Mouse (Mus musculus): ENCODE results near the gene 1700001K19Rik. TPM values are rescaled to one million over a fixed set of nuclear protein-coding genes. Genes with fewer than 3 reads are reported as not detected.

Gene 1700001K19Rik
- total and polyA plus RNA-seq, 3 experiments: not detected

DNA sequence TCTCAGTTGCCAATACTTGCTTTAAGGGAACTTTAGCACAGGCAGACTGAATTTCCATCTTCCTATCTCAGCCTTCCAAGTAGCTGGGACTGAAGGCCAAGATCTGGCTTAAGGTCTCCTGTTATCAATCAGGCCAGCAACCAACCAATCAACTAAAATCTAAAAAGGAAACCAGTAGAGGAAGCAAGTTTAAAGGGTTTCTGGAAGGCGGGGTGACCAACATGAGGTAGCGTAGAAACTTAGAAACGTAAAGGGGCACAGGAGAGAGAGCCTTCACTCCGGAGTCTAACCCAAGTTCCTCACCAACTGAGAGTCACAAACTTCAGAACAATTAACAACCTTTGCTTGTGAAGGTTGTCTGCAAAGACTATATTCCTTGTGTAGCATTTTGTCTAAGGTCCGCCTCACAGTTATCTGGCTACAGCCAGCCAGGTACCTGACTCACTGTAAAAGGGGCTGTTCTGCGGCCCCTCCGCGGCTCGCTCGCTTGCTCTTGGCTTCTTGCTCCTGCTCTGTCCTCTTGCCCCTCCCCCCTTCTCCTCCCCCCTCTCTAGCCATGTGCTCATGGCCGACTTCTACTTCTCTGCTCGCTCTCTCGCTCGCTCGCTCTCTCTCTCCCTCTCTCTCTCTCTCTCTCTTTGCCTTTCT lies 16.2 kb upstream of the 1700001K19Rik start:
- DNase-seq (ENCODE audit: extremely low read depth): peak; percentile 74
- no peaks in the 10 kb centered on the region for H3K27me3 ChIP-seq (replicated peaks)
- H3K27ac ChIP-seq (ENCODE audit: insufficient read depth, low read depth): peak overlapping the region; percentile 88
- peak overlapping the region; percentile 63 for H3K4me2 ChIP-seq (ENCODE audit: insufficient read depth, low read depth, poor library complexity, severe bottlenecking)
- peak overlapping the region; percentile 39 to 47 (median 43) for H3K4me3 ChIP-seq (replicated peaks in 1 of 3; ENCODE audit: low read depth in 2 of 3, low read length in 2 of 3, poor library complexity in 1 of 3)
- in situ Hi-C loops (cut with MboI; ENCODE audit: low pct_ligation_motif_present, low pct_unique_long_range_greater_than_20kb, low sequenced_read_pairs) (no loop called here), dilution Hi-C loops (cut with MboI; ENCODE audit: extremely low pct_ligation_motif_present, extremely low pct_unique_long_range_greater_than_20kb, low sequenced_read_pairs) (no loop called here)
- H3K79me2 ChIP-seq (replicated peaks; ENCODE audit: control insufficient read depth, extremely low read depth, insufficient read depth, poor library complexity, severe bottlenecking): peaks cover 22% of the 10 kb centered on the region
- no peaks in the 10 kb centered on the region for H3K9me3 ChIP-seq (replicated peaks; ENCODE audit: low read length)
- H3K4me1 ChIP-seq (ENCODE audit: control insufficient read depth in 1 of 2, insufficient read depth in 2 of 2): peaks cover 24 to 58% of the 10 kb centered on the region in 2 experiments
- H3K36me3 ChIP-seq (replicated peaks in 1 of 2; ENCODE audit: control insufficient read depth in 1 of 2, insufficient read depth in 1 of 2, low read length in 1 of 2): peaks cover 8 to 10% of the 10 kb centered on the region in 2 experiments
- peak overlapping the region; percentile 83 for H3K9ac ChIP-seq (ENCODE audit: insufficient read depth, low read depth)
- TF ChIP-seq MXI1 (IDR thresholded peaks at IDR 0.05; ENCODE audit: low read depth, low read length) (peak; percentile 81), E2F4 (IDR thresholded peaks at IDR 0.05; ENCODE audit: insufficient replicate concordance, low read depth, low read length) (no peak), USF1 (IDR thresholded peaks at IDR 0.05; ENCODE audit: low read depth, low read length) (no peak), ZC3H11A (IDR thresholded peaks at IDR 0.05; ENCODE audit: low read depth, low read length) (no peak), SIN3A (IDR thresholded peaks at IDR 0.05; ENCODE audit: low read length) (peak; percentile 57; the same call in 1 of the 2 replicates), KAT2A (IDR thresholded peaks at IDR 0.05; ENCODE audit: insufficient replicate concordance, low read length) (no peak), CHD2 (IDR thresholded peaks at IDR 0.05; ENCODE audit: low read length) (peak; percentile 93), UBTF (IDR thresholded peaks at IDR 0.05; ENCODE audit: low read depth, low read length) (no peak), ZKSCAN1 (IDR thresholded peaks at IDR 0.05; ENCODE audit: borderline replicate concordance, low read depth, low read length) (no peak), RCOR1 (conservative IDR thresholded peaks at IDR 0.05; ENCODE audit: low read depth, low read length) (no peak), TCF12 (IDR thresholded peaks at IDR 0.05; ENCODE audit: low read depth, low read length) (peak; percentile 70; the same call in 1 of the 2 replicates), IRF4 (IDR thresholded peaks at IDR 0.05; ENCODE audit: low read depth, low read length) (no peak), EP300 (IDR thresholded peaks at IDR 0.05; ENCODE audit: low read length) (no peak), ZNF384 (IDR thresholded peaks at IDR 0.05; ENCODE audit: low read depth, low read length) (no peak), ETS1 (conservative IDR thresholded peaks at IDR 0.05; ENCODE audit: low read depth, low read length) (no peak), CTCF (conservative IDR thresholded peaks at IDR 0.05 in 1 of 2, IDR thresholded peaks at IDR 0.05 in 1 of 2; ENCODE audit: low read depth in 2 of 2, low read length in 2 of 2) (no peak), TBP (conservative IDR thresholded peaks at IDR 0.05; ENCODE audit: low read depth, low read length) (peak; percentile 68), USF2 (conservative IDR thresholded peaks at IDR 0.05; ENCODE audit: low read depth, low read length) (no peak), JUND (conservative IDR thresholded peaks at IDR 0.05; ENCODE audit: low read depth, low read length) (0 out of 2 replicates have a peak, but pooled peaks have one; percentile 9), CHD1 (IDR thresholded peaks at IDR 0.05; ENCODE audit: low read depth, low read length) (no peak), ZMIZ1 (IDR thresholded peaks at IDR 0.05; ENCODE audit: low read depth, low read length) (no peak; the same call in 1 of the 2 replicates), HCFC1 (IDR thresholded peaks at IDR 0.05; ENCODE audit: low read depth, low read length) (peak; percentile 24; the same call in 1 of the 2 replicates), PAX5 (IDR thresholded peaks at IDR 0.05; ENCODE audit: low read length) (no peak), NELFE (IDR thresholded peaks at IDR 0.05; ENCODE audit: low read depth, low read length) (peak; percentile 48; the same call in 1 of the 2 replicates), NRF1 (IDR thresholded peaks at IDR 0.05; ENCODE audit: low read depth, low read length) (0 out of 2 replicates have a peak, but pooled peaks have one; percentile 30), MAFK (IDR thresholded peaks at IDR 0.05; ENCODE audit: insufficient replicate concordance, low read length) (no peak), MAZ (IDR thresholded peaks at IDR 0.05; ENCODE audit: low read depth, low read length) (peak; percentile 55; the same call in 1 of the 2 replicates), ELF1 (IDR thresholded peaks at IDR 0.05; ENCODE audit: low read depth, low read length) (no peak), POLR2AphosphoS2 (IDR thresholded peaks at IDR 0.05; ENCODE audit: low read depth, low read length) (no peak), MAX (IDR thresholded peaks at IDR 0.05; ENCODE audit: low read length) (peak; percentile 96), MEF2A (IDR thresholded peaks at IDR 0.05; ENCODE audit: borderline replicate concordance, low read depth, low read length) (no peak; the same call in 1 of the 2 replicates), POLR2A (IDR thresholded peaks at IDR 0.05; ENCODE audit: low read depth, low read length) (peak; percentile 68), BHLHE40 (IDR thresholded peaks at IDR 0.05; ENCODE audit: low read depth, low read length) (0 out of 2 replicates have a peak, but pooled peaks have one; percentile 36), SMC3 (IDR thresholded peaks at IDR 0.05; ENCODE audit: low read depth, low read length) (no peak), RAD21 (IDR thresholded peaks at IDR 0.05; ENCODE audit: low read depth, low read length) (no peak), MYC (IDR thresholded peaks at IDR 0.05; ENCODE audit: low read depth, low read length) (peak; percentile 99), GABPA (IDR thresholded peaks at IDR 0.05; ENCODE audit: insufficient replicate concordance, low read depth, low read length) (no peak), JUN (IDR thresholded peaks at IDR 0.05; ENCODE audit: insufficient read depth, low read depth, low read length) (no peak)

Data from CH12.LX (cell line).